Mouse (Mus musculus): ENCODE data around the gene Dhx16. TPM values are rescaled to one million over a fixed set of nuclear protein-coding genes. Genes with fewer than 3 reads are reported as not detected.

The Dhx16 gene
- polyA plus RNA-seq, 1 experiment from 2014 or later, result 33.5 TPM

GRCm38 (mm10) chr17:35843514-35843913 lies 36.1 kb upstream of the Dhx16 start:
- Histone ChIP-seq H3K4me1 (replicated peaks; ENCODE audit: control insufficient read depth, insufficient read depth, low read length) (0 out of 2 replicates have a peak, but pooled peaks cover 3% of the 10 kb centered on the region), H3K9ac (ENCODE audit: low read depth, low read length) (no peak overlapping the region), H3K9me3 (ENCODE audit: control insufficient read depth, low read length) (no peaks in the 10 kb centered on the region), H3K4me2 (replicated peaks; ENCODE audit: low read depth, low read length) (no peak overlapping the region), H3K36me3 (ENCODE audit: control insufficient read depth, insufficient read depth, low read length) (peaks cover 17% of the 10 kb centered on the region; the same call in 1 of the 2 replicates), H3K27ac (ENCODE audit: low read depth, low read length) (no peak overlapping the region), H3K4me3 (ENCODE audit: low read depth, low read length) (no peak overlapping the region), H3K27me3 (ENCODE audit: control insufficient read depth, insufficient read depth, low read length) (no peaks in the 10 kb centered on the region)
- DNase-seq (ENCODE audit: low spot score) (no peak), ATAC-seq (ENCODE audit: low FRiP score) (no peak)
- 94% methylated on average over 3 of the region's 3 CpGs for WGBS

GRCm38 (mm10) chr17:35848112-35848511 lies 31.5 kb upstream of the Dhx16 start:
- no peak for ATAC-seq (ENCODE audit: low FRiP score)
- Histone ChIP-seq H3K9me3 (ENCODE audit: control insufficient read depth, low read length) (no peaks in the 10 kb centered on the region), H3K27me3 (ENCODE audit: control insufficient read depth, insufficient read depth, low read length) (no peaks in the 10 kb centered on the region), H3K9ac (ENCODE audit: low read depth, low read length) (no peak overlapping the region), H3K4me3 (ENCODE audit: low read depth, low read length) (no peak overlapping the region), H3K27ac (ENCODE audit: low read depth, low read length) (no peak overlapping the region), H3K4me1 (replicated peaks; ENCODE audit: control insufficient read depth, insufficient read depth, low read length) (no peaks in the 10 kb centered on the region), H3K36me3 (ENCODE audit: control insufficient read depth, insufficient read depth, low read length) (peaks cover 22% of the 10 kb centered on the region; the same call in 1 of the 2 replicates), H3K4me2 (replicated peaks; ENCODE audit: low read depth, low read length) (no peak overlapping the region)
- WGBS, result 56% methylated on average over 1 of the region's 1 CpGs
- no peak for DNase-seq (ENCODE audit: low spot score)

DNA sequence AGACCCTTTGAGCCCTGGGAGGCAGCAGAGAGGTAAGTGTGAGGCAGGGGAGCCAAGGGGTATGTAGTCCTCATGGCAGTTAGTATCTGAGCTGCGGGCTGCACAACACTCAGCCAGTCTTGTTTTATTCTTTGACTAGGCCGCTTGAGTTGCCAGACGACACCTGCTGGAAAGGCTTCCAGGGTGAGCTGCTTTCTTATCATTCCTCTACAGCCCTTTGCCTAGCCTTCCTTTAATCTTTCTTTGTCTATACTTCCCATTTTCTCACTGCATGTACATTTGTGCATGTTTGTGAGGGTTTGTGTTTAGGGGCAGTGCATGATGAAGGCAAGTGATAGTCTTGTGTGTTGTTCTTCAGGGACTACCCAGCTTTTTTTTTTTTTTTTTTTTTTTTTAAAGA lies 28.6 kb upstream of the Dhx16 start:
- no peak overlapping the region for H3K9ac ChIP-seq (ENCODE audit: low read depth, low read length)
- H3K9me3 ChIP-seq (ENCODE audit: control insufficient read depth, low read length), result no peaks in the 10 kb centered on the region
- H3K4me2 ChIP-seq (replicated peaks; ENCODE audit: low read depth, low read length), result no peak overlapping the region
- peaks cover 14% of the 10 kb centered on the region; the same call in 1 of the 2 replicates for H3K36me3 ChIP-seq (ENCODE audit: control insufficient read depth, insufficient read depth, low read length)
- H3K27ac ChIP-seq (ENCODE audit: low read depth, low read length), result no peak overlapping the region
- H3K4me1 ChIP-seq (replicated peaks; ENCODE audit: control insufficient read depth, insufficient read depth, low read length), result no peaks in the 10 kb centered on the region
- ATAC-seq (ENCODE audit: low FRiP score), result no peak
- H3K4me3 ChIP-seq (ENCODE audit: low read depth, low read length), result no peak overlapping the region
- 88% methylated on average over 3 of the region's 3 CpGs for WGBS
- DNase-seq (ENCODE audit: low spot score), result no peak
- H3K27me3 ChIP-seq (ENCODE audit: control insufficient read depth, insufficient read depth, low read length), result no peaks in the 10 kb centered on the region

- no peak for ATAC-seq (ENCODE audit: low FRiP score)
- 0 out of 2 replicates have a peak, but pooled peaks cover 3% of the 10 kb centered on the region for H3K36me3 ChIP-seq (ENCODE audit: control insufficient read depth, insufficient read depth, low read length)
- no peak for DNase-seq (ENCODE audit: low spot score)
Observed at GRCm38 (mm10) chr17:35859371-35859770, 20.2 kb upstream of the Dhx16 start.

GRCm38 (mm10) chr17:35859835-35860234 lies 19.8 kb upstream of the Dhx16 start:
- 58% methylated on average over 2 of the region's 2 CpGs for WGBS
- Histone ChIP-seq H3K27ac (ENCODE audit: low read depth, low read length) (no peak overlapping the region), H3K4me2 (replicated peaks; ENCODE audit: low read depth, low read length) (no peak overlapping the region), H3K4me3 (ENCODE audit: low read depth, low read length) (no peak overlapping the region), H3K36me3 (ENCODE audit: control insufficient read depth, insufficient read depth, low read length) (0 out of 2 replicates have a peak, but pooled peaks cover 3% of the 10 kb centered on the region), H3K9ac (ENCODE audit: low read depth, low read length) (no peak overlapping the region), H3K27me3 (ENCODE audit: control insufficient read depth, insufficient read depth, low read length) (no peaks in the 10 kb centered on the region), H3K4me1 (replicated peaks; ENCODE audit: control insufficient read depth, insufficient read depth, low read length) (no peaks in the 10 kb centered on the region), H3K9me3 (ENCODE audit: control insufficient read depth, low read length) (no peaks in the 10 kb centered on the region)
- ATAC-seq (ENCODE audit: low FRiP score) (no peak), DNase-seq (ENCODE audit: low spot score) (no peak)

More at GRCm38 (mm10) chr17:35859371-35859770, 20.2 kb upstream of the Dhx16 start:
- no peak overlapping the region for H3K27ac ChIP-seq (ENCODE audit: low read depth, low read length)
- H3K4me3 ChIP-seq (ENCODE audit: low read depth, low read length), result no peak overlapping the region
- 87% methylated on average over 1 of the region's 1 CpGs for WGBS
- H3K27me3 ChIP-seq (ENCODE audit: control insufficient read depth, insufficient read depth, low read length), result no peaks in the 10 kb centered on the region
- no peaks in the 10 kb centered on the region for H3K9me3 ChIP-seq (ENCODE audit: control insufficient read depth, low read length)
- H3K9ac ChIP-seq (ENCODE audit: low read depth, low read length), result no peak overlapping the region
- H3K4me2 ChIP-seq (replicated peaks; ENCODE audit: low read depth, low read length), result no peak overlapping the region
- H3K4me1 ChIP-seq (replicated peaks; ENCODE audit: control insufficient read depth, insufficient read depth, low read length), result no peaks in the 10 kb centered on the region

DNA sequence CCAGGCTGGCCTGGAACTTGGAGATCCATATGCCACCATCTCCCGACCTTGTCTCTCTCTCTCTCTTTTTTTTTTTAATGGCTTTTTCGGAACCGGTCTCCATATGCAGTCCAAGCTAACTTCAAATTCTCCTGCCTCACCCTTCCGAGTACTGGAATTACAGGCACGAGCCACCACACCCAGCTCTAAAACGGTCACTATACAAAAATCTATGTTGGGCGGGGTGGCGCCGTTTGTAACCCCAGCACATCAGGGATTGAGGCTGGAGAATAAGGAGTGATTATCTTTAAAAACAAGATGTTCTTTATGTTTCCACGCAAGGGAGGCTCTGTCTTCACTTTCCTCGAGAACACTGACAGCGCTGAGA lies 18.8 kb upstream of the Dhx16 start:
- no peak for DNase-seq (ENCODE audit: low spot score)
- Histone ChIP-seq H3K27me3 (ENCODE audit: control insufficient read depth, insufficient read depth, low read length) (no peaks in the 10 kb centered on the region), H3K4me3 (ENCODE audit: low read depth, low read length) (peak overlapping the region; percentile 63), H3K4me2 (replicated peaks; ENCODE audit: low read depth, low read length) (peak overlapping the region; percentile 64), H3K36me3 (ENCODE audit: control insufficient read depth, insufficient read depth, low read length) (0 out of 2 replicates have a peak, but pooled peaks cover 3% of the 10 kb centered on the region), H3K9ac (ENCODE audit: low read depth, low read length) (peak overlapping the region; percentile 79), H3K4me1 (replicated peaks; ENCODE audit: control insufficient read depth, insufficient read depth, low read length) (no peaks in the 10 kb centered on the region), H3K9me3 (ENCODE audit: control insufficient read depth, low read length) (no peaks in the 10 kb centered on the region), H3K27ac (ENCODE audit: low read depth, low read length) (peak overlapping the region; percentile 86)
- no peak for ATAC-seq (ENCODE audit: low FRiP score)
- WGBS, result 4% methylated on average over 12 of the region's 12 CpGs

DNA sequence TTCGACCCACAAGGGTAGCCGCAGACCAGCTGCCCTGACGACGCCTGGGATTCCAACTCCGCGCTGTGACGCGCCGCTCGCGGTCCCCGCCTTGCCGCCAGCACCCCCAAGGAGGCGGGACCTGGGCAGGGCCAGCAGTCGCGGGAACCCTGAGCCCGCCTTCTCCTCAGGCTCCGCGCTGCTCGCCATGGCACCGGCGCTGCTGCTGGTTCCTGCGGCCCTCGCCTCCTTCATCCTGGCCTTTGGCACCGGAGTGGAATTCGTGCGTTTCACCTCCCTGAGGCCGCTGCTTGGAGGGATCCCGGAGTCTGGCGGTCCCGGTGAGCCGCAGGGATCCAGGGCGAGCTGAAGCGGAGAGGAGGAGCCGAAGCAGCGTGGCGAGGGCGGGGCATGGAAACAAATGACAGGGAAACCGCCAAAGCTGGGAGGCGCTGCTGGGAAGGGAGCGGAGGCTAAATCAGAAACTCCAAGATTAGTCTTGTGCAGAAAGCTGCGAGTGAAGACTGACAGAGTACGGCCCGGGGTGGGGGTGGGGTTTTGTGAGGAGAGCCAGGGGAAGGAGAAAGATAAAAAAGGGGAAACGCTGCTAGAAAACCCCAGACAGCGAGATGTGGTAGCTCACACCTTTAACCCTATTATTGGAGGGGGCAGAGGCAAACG lies 18.3 kb upstream of the Dhx16 start, which contains the start of gene Nrm:
Nrm (plus strand) TSS at position 121 of the 660 bp plus-strand sequence.
- H3K9ac ChIP-seq (ENCODE audit: low read depth, low read length), result peak within 1 kb of the TSS; percentile 79
- H3K27me3 ChIP-seq (ENCODE audit: control insufficient read depth, insufficient read depth, low read length), result no peaks in the 10 kb centered on the region
- no peaks in the 10 kb centered on the region for H3K4me1 ChIP-seq (replicated peaks; ENCODE audit: control insufficient read depth, insufficient read depth, low read length)
- DNase-seq (ENCODE audit: low spot score) (peak; percentile 90), ATAC-seq (ENCODE audit: low FRiP score) (peak; percentile 87)
- peak within 1 kb of the TSS; percentile 63 for H3K4me3 ChIP-seq (ENCODE audit: low read depth, low read length)
- WGBS, result under 1% methylated on average over 47 of the region's 47 CpGs
- H3K9me3 ChIP-seq (ENCODE audit: control insufficient read depth, low read length), result no peaks in the 10 kb centered on the region
- peak within 1 kb of the TSS; percentile 64 for H3K4me2 ChIP-seq (replicated peaks; ENCODE audit: low read depth, low read length)
- peak within 1 kb of the TSS; percentile 86 for H3K27ac ChIP-seq (ENCODE audit: low read depth, low read length)
- 0 out of 2 replicates have a peak, but pooled peaks cover 3% of the 10 kb centered on the region for H3K36me3 ChIP-seq (ENCODE audit: control insufficient read depth, insufficient read depth, low read length)

DNA sequence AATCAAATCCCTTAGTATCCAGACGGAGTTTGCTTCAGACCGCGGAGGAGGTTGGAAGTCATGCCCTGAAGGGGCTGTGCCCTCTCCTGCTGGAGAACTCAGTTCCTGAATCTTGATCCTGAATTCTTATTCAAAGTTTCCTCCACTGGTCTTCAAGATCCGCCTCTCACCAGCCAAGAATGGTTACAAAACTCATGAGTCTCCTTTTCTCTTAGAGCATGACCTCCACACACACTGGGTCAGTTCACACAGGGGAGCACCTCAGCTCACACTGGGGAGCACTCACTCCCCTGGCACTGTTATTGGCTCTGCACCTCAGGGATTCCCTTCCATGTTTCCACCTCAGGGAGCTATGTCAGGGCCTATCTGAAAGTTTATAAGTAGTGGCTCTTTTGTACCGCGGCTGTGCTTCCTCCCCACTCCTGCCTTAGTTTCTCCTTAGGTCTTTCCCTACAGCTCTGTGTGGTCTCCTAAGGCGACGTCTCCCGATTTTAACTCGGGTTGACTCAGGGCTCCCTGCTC lies 14.7 kb upstream of the Dhx16 start:
- Histone ChIP-seq H3K4me1 (replicated peaks; ENCODE audit: control insufficient read depth, insufficient read depth, low read length) (peaks cover 8% of the 10 kb centered on the region), H3K27me3 (ENCODE audit: control insufficient read depth, insufficient read depth, low read length) (no peaks in the 10 kb centered on the region), H3K9me3 (ENCODE audit: control insufficient read depth, low read length) (no peaks in the 10 kb centered on the region), H3K4me3 (ENCODE audit: low read depth, low read length) (peak overlapping the region; percentile 54), H3K9ac (ENCODE audit: low read depth, low read length) (peak overlapping the region; percentile 87), H3K27ac (ENCODE audit: low read depth, low read length) (peak overlapping the region; percentile 99), H3K36me3 (ENCODE audit: control insufficient read depth, insufficient read depth, low read length) (no peaks in the 10 kb centered on the region; the same call in 1 of the 2 replicates), H3K4me2 (replicated peaks; ENCODE audit: low read depth, low read length) (peak overlapping the region; percentile 98)
- ATAC-seq (ENCODE audit: low FRiP score), result no peak
- no peak for DNase-seq (ENCODE audit: low spot score)
- 25% methylated on average over 10 of the region's 10 CpGs for whole genome bisulfite sequencing
